Mouse (Mus musculus) spleen, embryonic (tissue): ENCODE measurements around the gene Csrp3.

Experiments used
- CTCF ChIA-PET: fragments of 350-600 bp; sonication (Branson Sonifier 250); formaldehyde crosslinking; loops from one replicate; lab custom pipeline; 2022; lab: Charles Lee

Csrp3 gene

GRCm38 (mm10) chr7:48830395-48830794 is 17.4 kb downstream of the Csrp3 start:
- CTCF ChIA-PET, result no interaction called here

- CTCF ChIA-PET, result no interaction called here
Observed at GRCm38 (mm10) chr7:48829177-48829910, 18.5 kb downstream of the Csrp3 start.

GRCm38 (mm10) chr7:48825170-48825569 is 22.7 kb downstream of the Csrp3 start:
- CTCF ChIA-PET, result no interaction called here

GRCm38 (mm10) chr7:48824671-48825070 is 23.2 kb downstream of the Csrp3 start:
- CTCF ChIA-PET, result no interaction called here

- CTCF ChIA-PET, result no interaction called here
Observed at GRCm38 (mm10) chr7:48823621-48824020, 24.2 kb downstream of the Csrp3 start.

- CTCF ChIA-PET, result no interaction called here
Observed at GRCm38 (mm10) chr7:48821654-48822053, 26.2 kb downstream of the Csrp3 start.

- CTCF ChIA-PET, result no interaction called here
Observed at GRCm38 (mm10) chr7:48813594-48813993, 34.2 kb downstream of the Csrp3 start.

GRCm38 (mm10) chr7:48812358-48812757 is 35.5 kb downstream of the Csrp3 start:
- CTCF ChIA-PET, result no interaction called here

- CTCF ChIA-PET, result no interaction called here
Observed at GRCm38 (mm10) chr7:48810652-48811051, 37.2 kb downstream of the Csrp3 start.

- CTCF ChIA-PET, result interaction anchor here (0.6 kb wide), 1 partner anchor 125 kb away, joined by 5 read pairs; no protein-coding TSS in a partner anchor
Observed at GRCm38 (mm10) chr7:48806587-48806986, 41.2 kb downstream of the Csrp3 start.

GRCm38 (mm10) chr7:48803381-48803780 is 44.5 kb downstream of the Csrp3 start:
- CTCF ChIA-PET, result interaction anchor here (0.5 kb wide), 1 partner anchor 10 kb away, joined by 4 read pairs; no protein-coding TSS in a partner anchor

- CTCF ChIA-PET, result interaction anchor here (0.5 kb wide), 1 partner anchor 16 kb away, joined by 3 read pairs; no protein-coding TSS in a partner anchor
Observed at GRCm38 (mm10) chr7:48795130-48795529, 52.7 kb downstream of the Csrp3 start.

GRCm38 (mm10) chr7:48791412-48791811 is 56.4 kb downstream of the Csrp3 start:
- CTCF ChIA-PET, result no interaction called here

- CTCF ChIA-PET, result no interaction called here
Observed at GRCm38 (mm10) chr7:48790117-48790516, 57.7 kb downstream of the Csrp3 start.

- CTCF ChIA-PET, result interaction anchor here (0.7 kb wide), 1 partner anchor 118 kb away, joined by 3 read pairs; no protein-coding TSS in a partner anchor
Observed at GRCm38 (mm10) chr7:48788851-48789572, 58.8 kb downstream of the Csrp3 start, which contains the start of gene Zdhhc13. Zdhhc13 (plus strand) TSS chr7:48789003.

- CTCF ChIA-PET, result interaction anchor here (0.8 kb wide), 1 partner anchor 31 kb away, joined by 7 read pairs; no protein-coding TSS in a partner anchor
Observed at GRCm38 (mm10) chr7:48788348-48788747, 59.5 kb downstream of the Csrp3 start.

- CTCF ChIA-PET, result interaction anchor here (0.6 kb wide), 1 partner anchor 32 kb away, joined by 3 read pairs; no protein-coding TSS in a partner anchor
Observed at GRCm38 (mm10) chr7:48784773-48785523, 62.9 kb downstream of the Csrp3 start.

GRCm38 (mm10) chr7:48782432-48782831 is 65.4 kb downstream of the Csrp3 start:
- CTCF ChIA-PET, result no interaction called here
